Mouse (Mus musculus): ENCODE results near the gene Gpd1l. TPM values are rescaled to one million over a fixed set of nuclear protein-coding genes. Genes with fewer than 3 reads are reported as not detected.
"Not testable (repeated sequence)": the region's sequence is repeated elsewhere in the genome, so short reads cannot be mapped to it uniquely, and the experiment has no call there.

The Gpd1l gene
- total RNA-seq, 1 experiment = 14.2 TPM

- 0 out of 4 replicates have a peak, but pooled peaks cover 2 to 3% of the 10 kb centered on the region in 2 experiments for H3K4me1 ChIP-seq (ENCODE audit: control insufficient read depth in 2 of 2, insufficient read depth in 2 of 2, low read length in 2 of 2, poor library complexity in 1 of 2)
Observed at GRCm38 (mm10) chr9:114977461-114978280, 43.9 kb upstream of the Gpd1l start.

GRCm38 (mm10) chr9:114966286-114966685 lies 32.5 kb upstream of the Gpd1l start:
- DNase-seq (ENCODE audit: low read depth, low spot score); H3K9me3 ChIP-seq (ENCODE audit: control insufficient read depth, insufficient read depth, low read depth, low read length); H3K4me1 ChIP-seq (ENCODE audit: control insufficient read depth in 2 of 2, insufficient read depth in 2 of 2, low read length in 2 of 2, poor library complexity in 1 of 2); H3K36me3 ChIP-seq (ENCODE audit: control insufficient read depth, insufficient read depth, low read length, poor library complexity, severe bottlenecking); in situ Hi-C loops (cut with MboI; ENCODE audit: low sequenced_read_pairs in 2 of 2, unreplicated experiment in 2 of 2): not testable (repeated sequence)
- H3K9ac ChIP-seq (ENCODE audit: insufficient read depth, low read depth, low read length, poor library complexity, severe bottlenecking) = peak overlapping the region; percentile 76
- peak overlapping the region; percentile 26 to 65; a peak in 3 of 4 replicates for H3K4me3 ChIP-seq (ENCODE audit: insufficient read depth in 1 of 2, low read depth in 1 of 2, low read length in 2 of 2, poor library complexity in 1 of 2, severe bottlenecking in 1 of 2)
- peak overlapping the region; percentile 75 for H3K27ac ChIP-seq (ENCODE audit: insufficient read depth, low read depth, low read length, poor library complexity, severe bottlenecking)

More at GRCm38 (mm10) chr9:114977461-114978280, 43.9 kb upstream of the Gpd1l start:
- in situ Hi-C loops (cut with MboI; ENCODE audit: low sequenced_read_pairs in 2 of 2, unreplicated experiment in 2 of 2) = no loop called here
- no peaks in the 10 kb centered on the region for H3K9me3 ChIP-seq (ENCODE audit: control insufficient read depth, insufficient read depth, low read depth, low read length)
- TF ChIP-seq MAFK (IDR thresholded peaks at IDR 0.05; ENCODE audit: insufficient read depth, low read depth, low read length) (no peak), ZNF384 (IDR thresholded peaks at IDR 0.05; ENCODE audit: low read depth, low read length) (no peak), ZC3H11A (IDR thresholded peaks at IDR 0.05; ENCODE audit: borderline replicate concordance, low read depth, low read length) (no peak), HCFC1 (IDR thresholded peaks at IDR 0.05; ENCODE audit: borderline replicate concordance, insufficient read depth, low read length) (no peak), CHD2 (IDR thresholded peaks at IDR 0.05; ENCODE audit: low read depth, low read length) (no peak)
- no peak for DNase-seq (ENCODE audit: low read depth, low spot score)
- peak overlapping the region; percentile 80 for H3K9ac ChIP-seq (ENCODE audit: insufficient read depth, low read depth, low read length, poor library complexity, severe bottlenecking)
- no peaks in the 10 kb centered on the region for H3K36me3 ChIP-seq (ENCODE audit: control insufficient read depth, insufficient read depth, low read length, poor library complexity, severe bottlenecking)
- H3K27ac ChIP-seq (ENCODE audit: insufficient read depth, low read depth, low read length, poor library complexity, severe bottlenecking) = peak overlapping the region; percentile 52; the same call in 1 of the 2 replicates
- peak overlapping the region; percentile 67 to 91 for H3K4me3 ChIP-seq (ENCODE audit: insufficient read depth in 1 of 2, low read depth in 1 of 2, low read length in 2 of 2, poor library complexity in 1 of 2, severe bottlenecking in 1 of 2)

GRCm38 (mm10) chr9:114964093-114964492 lies 30.3 kb upstream of the Gpd1l start:
- no peaks in the 10 kb centered on the region for H3K9me3 ChIP-seq (ENCODE audit: control insufficient read depth, insufficient read depth, low read depth, low read length)
- no peak overlapping the region for H3K4me3 ChIP-seq (ENCODE audit: insufficient read depth in 1 of 2, low read depth in 1 of 2, low read length in 2 of 2, poor library complexity in 1 of 2, severe bottlenecking in 1 of 2)
- peaks cover 0 to 4% of the 10 kb centered on the region in 2 experiments; a peak in 1 of 4 replicates for H3K4me1 ChIP-seq (ENCODE audit: control insufficient read depth in 2 of 2, insufficient read depth in 2 of 2, low read length in 2 of 2, poor library complexity in 1 of 2)
- H3K36me3 ChIP-seq (ENCODE audit: control insufficient read depth, insufficient read depth, low read length, poor library complexity, severe bottlenecking) = no peaks in the 10 kb centered on the region
- in situ Hi-C loops (cut with MboI; ENCODE audit: low sequenced_read_pairs in 2 of 2, unreplicated experiment in 2 of 2) = no loop called here
- no peak overlapping the region for H3K9ac ChIP-seq (ENCODE audit: insufficient read depth, low read depth, low read length, poor library complexity, severe bottlenecking)
- no peak overlapping the region for H3K27ac ChIP-seq (ENCODE audit: insufficient read depth, low read depth, low read length, poor library complexity, severe bottlenecking)
- TF ChIP-seq ZNF384 (IDR thresholded peaks at IDR 0.05; ENCODE audit: low read depth, low read length) (no peak), CHD2 (IDR thresholded peaks at IDR 0.05; ENCODE audit: low read depth, low read length) (no peak), ZC3H11A (IDR thresholded peaks at IDR 0.05; ENCODE audit: borderline replicate concordance, low read depth, low read length) (no peak), MAFK (IDR thresholded peaks at IDR 0.05; ENCODE audit: insufficient read depth, low read depth, low read length) (no peak)
- DNase-seq (ENCODE audit: low read depth, low spot score) = no peak

- Histone ChIP-seq H3K9ac (ENCODE audit: insufficient read depth, low read depth, low read length, poor library complexity, severe bottlenecking) (no peak overlapping the region), H3K9me3 (ENCODE audit: control insufficient read depth, insufficient read depth, low read depth, low read length) (no peaks in the 10 kb centered on the region), H3K27ac (ENCODE audit: insufficient read depth, low read depth, low read length, poor library complexity, severe bottlenecking) (no peak overlapping the region), H3K4me3 (ENCODE audit: insufficient read depth in 1 of 2, low read depth in 1 of 2, low read length in 2 of 2, poor library complexity in 1 of 2, severe bottlenecking in 1 of 2) (no peak overlapping the region), H3K36me3 (ENCODE audit: control insufficient read depth, insufficient read depth, low read length, poor library complexity, severe bottlenecking) (no peaks in the 10 kb centered on the region), H3K4me1 (ENCODE audit: control insufficient read depth in 2 of 2, insufficient read depth in 2 of 2, low read length in 2 of 2, poor library complexity in 1 of 2) (no peaks in the 10 kb centered on the region)
- in situ Hi-C loops (cut with MboI; ENCODE audit: low sequenced_read_pairs in 2 of 2, unreplicated experiment in 2 of 2) = no loop called here
- TF ChIP-seq ZNF384 (IDR thresholded peaks at IDR 0.05; ENCODE audit: low read depth, low read length) = no peak
- no peak for TF ChIP-seq HCFC1 (IDR thresholded peaks at IDR 0.05; ENCODE audit: borderline replicate concordance, insufficient read depth, low read length)
- TF ChIP-seq MAFK (IDR thresholded peaks at IDR 0.05; ENCODE audit: insufficient read depth, low read depth, low read length) = no peak
- no peak for TF ChIP-seq ZC3H11A (IDR thresholded peaks at IDR 0.05; ENCODE audit: borderline replicate concordance, low read depth, low read length)
- no peak for TF ChIP-seq CHD2 (IDR thresholded peaks at IDR 0.05; ENCODE audit: low read depth, low read length)
- no peak for DNase-seq (ENCODE audit: low read depth, low spot score)
Observed at GRCm38 (mm10) chr9:114960844-114961243, 27.1 kb upstream of the Gpd1l start.
